Mouse (Mus musculus) MEL-GATA-1-ER (cell line): Measurements from ENCODE around the gene Pde8a.

ENCODE experiments used
- DNase-seq: peaks from one replicate; pipeline ENCODE4 v3.0.0-alpha.2; 2012; ENCODE audit warnings: low read depth; ENCODE audit errors: extremely low read depth

The Pde8a gene

DNA sequence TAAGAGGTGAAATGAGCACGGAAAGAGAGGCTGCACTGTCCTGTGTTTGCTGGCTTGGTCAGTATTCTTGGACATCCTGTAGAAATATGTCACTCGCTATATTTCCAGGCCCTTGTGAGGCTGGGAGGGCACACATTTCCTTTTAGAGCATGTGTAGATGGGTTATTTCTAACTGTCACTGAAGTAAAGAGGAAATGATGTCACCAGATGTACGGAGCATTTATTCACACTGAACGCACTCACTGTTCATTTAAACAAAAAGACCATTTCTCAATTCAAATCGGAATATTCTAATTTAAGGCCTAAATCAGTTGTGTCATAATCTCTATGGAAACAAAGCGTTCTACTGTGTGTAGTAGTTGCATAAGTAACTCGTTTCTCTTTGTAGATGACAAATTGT is 48.2 kb downstream of the Pde8a start:
- no peak for DNase-seq

DNA sequence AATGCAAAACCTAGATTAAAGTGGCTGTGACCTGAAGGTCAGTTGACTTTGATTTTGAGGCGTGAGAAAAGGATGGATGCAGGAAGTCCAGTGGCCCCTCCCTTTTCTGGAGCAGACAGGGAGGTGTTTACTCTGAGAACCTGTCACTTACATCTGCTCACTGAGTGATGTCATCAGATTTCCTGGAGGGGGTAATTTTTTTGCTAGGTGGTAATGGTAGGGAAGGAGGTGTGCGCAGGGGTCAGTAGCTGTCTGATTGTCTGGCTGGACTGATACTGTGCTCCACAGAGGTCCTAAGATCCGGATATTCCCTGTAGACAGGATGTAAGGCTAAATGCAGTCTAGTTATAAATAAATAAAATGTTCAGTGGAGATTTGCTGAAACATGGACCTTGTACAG is 59.5 kb downstream of the Pde8a start:
- no peak for DNase-seq

DNA sequence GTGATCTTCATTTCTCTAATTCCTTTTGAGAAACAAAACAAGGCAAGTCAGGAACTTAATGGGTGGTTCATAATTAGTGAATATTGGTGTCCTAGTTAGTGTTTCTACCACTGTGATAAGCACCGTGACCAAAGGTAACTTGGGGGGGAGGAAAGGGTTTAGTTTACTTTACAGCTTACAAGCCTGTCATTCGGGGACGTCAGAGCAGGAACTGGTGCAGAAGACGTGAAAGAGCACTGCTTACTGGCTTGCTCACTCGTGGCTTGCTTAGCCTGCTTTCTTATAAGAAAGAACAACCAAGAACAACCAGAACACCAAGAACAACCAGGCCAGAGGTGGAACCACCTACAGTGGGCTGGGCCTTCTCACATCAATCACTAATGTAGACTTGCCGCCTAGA is 65.6 kb downstream of the Pde8a start:
- no peak for DNase-seq

- no peak for DNase-seq
These were observed 67.8 kb downstream of the Pde8a start for GRCm38 (mm10) chr7:81281240-81281639.

- DNase-seq = no peak
These were observed 73.1 kb downstream of the Pde8a start for GRCm38 (mm10) chr7:81286456-81286855.

- DNase-seq = no peak
These were observed 73.5 kb downstream of the Pde8a start for GRCm38 (mm10) chr7:81286946-81287345.

- DNase-seq = no peak
These were observed 81.8 kb downstream of the Pde8a start for GRCm38 (mm10) chr7:81295169-81295568.

DNA sequence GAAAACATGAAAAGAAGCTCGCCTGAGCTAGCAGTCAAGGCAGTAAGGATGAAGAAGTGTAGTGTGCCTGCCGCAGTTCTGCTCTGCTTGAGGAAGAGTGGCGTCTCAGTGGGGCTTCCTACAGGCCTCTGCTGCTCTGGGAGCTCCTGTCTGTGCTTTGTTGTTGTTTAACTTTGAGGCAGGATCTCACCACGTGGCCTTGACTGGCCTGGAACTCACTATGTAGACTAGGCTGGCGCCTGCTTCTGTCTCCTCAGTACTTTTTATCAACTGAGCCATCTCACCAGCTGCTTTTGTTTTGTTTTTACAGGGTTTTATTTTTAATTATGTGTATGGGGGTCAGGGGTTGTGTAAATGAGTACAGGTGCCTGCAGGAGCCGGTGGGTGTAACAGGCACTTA is 84.8 kb downstream of the Pde8a start:
- DNase-seq = no peak

DNA sequence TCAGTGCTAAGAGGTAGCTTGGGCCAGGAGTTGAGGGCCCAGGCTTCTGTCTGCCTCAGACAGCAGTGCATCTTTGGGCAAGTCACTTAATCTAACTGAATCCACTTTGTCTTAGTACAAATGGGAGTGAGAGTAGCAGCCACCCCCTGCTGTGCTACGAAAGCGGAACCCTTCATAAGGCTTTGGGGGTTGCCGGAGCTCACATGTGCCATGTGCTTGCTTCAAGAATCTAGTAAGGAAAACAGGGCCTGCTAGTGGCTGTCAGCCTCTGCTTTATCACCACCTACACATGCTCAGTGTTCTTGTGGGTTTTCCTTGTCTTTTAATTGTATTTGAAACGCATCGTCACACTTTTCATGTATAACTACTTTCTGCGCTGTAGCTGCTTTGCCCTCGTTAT is 87.9 kb downstream of the Pde8a start:
- DNase-seq = no peak

- DNase-seq = no peak
These were observed 90.3 kb downstream of the Pde8a start for GRCm38 (mm10) chr7:81303682-81304081.

DNA sequence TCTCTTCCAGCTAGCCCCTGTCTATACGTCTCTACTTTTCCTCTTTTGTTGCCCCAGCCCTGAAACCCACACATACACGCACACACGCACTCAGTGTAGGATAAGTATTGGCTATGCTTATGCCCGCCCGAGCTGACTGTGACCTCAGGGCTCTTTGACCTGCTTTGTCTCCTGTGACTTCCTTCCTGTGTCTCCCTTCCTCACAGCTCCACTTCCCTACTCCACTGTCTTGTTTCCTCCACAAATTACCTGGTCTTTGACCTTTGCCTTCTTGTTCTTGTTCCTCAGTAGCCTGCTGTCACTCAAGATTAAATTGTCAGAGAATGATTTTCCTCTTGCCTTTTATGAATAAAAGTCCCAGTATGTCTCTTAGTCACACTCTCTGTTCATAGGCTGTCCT is 90.7 kb downstream of the Pde8a start:
- DNase-seq = no peak

DNA sequence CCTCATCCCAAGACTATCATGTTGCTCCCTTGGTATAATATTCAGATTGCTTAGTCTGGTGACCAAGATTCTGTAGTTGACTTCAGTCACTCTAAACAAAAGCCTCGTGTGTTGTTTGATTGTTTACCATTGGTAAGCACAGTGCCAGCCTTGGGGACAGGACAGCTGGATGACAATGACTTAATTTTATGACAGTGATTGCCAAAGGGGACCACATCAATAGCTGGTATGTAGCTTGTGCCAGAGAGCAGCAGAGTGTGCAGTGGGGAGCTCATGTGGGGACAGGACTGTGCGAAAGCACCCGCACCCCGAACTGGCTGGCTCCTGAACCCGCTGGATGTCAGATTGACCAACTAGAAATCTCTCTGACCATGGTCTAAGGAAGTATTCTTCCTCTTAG is 91.3 kb downstream of the Pde8a start:
- no peak for DNase-seq

- no peak for DNase-seq
These were observed 94.3 kb downstream of the Pde8a start for GRCm38 (mm10) chr7:81307735-81308134.

DNA sequence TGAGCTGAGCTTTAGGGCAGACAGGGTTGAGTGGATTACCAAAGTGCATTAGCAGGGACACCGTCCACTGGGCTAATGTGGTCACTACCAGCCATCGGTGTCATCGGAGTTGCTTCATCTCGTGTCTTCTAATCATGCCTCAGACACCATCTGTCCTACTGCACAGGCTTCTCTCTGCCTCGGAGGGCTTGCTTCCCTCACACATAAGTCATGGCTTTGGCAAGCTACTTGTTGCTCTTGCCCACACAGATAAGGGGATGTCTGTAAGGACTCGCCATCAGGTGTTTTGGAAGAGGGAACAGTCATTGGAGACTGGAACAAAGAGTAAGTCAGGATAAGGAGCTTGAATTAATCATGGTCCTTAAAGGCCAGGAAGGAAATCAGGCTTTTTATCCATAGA is 95.9 kb downstream of the Pde8a start:
- no peak for DNase-seq

GRCm38 (mm10) chr7:81311130-81311529 is 97.7 kb downstream of the Pde8a start:
- DNase-seq = no peak

DNA sequence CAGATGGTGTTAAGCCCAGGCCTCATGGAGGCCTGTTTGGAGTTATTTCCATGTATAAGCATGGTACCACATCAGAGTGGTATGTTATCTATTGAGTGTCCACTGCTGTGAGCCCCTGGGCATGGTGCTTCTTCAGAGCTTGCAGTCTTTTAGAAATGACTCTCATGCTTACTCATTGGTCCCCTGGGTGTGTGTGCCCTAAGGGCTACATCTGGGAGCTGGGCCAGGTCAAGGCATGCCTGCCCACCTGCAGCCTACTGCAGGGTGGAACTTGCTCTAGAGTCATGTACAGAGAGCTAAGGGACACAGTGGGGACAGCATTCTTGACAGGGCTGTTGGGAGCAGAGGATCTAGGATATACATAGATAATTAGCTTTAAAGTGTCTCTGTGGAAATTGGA is 98.2 kb downstream of the Pde8a start:
- DNase-seq = no peak

DNA sequence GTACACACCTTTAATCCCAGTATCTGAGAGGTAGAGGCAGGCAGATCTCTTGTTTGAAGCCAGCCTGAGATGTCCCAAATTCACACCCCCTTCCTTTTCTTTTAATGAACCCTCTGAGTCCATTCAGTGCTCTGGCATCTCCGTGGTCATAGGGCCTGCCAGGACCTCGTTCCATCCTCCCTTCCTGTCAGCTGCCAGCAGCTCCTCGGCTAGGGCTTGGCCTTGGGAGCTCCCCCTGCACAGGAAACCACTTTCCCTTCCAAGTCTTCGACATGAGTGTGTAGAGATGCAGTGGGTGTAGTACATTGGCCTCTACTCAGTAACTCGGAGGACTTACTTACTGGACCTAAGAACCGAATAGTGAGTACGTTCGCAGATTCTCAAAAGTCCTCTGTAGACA is 102.2 kb downstream of the Pde8a start:
- no peak for DNase-seq

- DNase-seq = no peak
These were observed 106.4 kb downstream of the Pde8a start for GRCm38 (mm10) chr7:81319749-81320148.

DNA sequence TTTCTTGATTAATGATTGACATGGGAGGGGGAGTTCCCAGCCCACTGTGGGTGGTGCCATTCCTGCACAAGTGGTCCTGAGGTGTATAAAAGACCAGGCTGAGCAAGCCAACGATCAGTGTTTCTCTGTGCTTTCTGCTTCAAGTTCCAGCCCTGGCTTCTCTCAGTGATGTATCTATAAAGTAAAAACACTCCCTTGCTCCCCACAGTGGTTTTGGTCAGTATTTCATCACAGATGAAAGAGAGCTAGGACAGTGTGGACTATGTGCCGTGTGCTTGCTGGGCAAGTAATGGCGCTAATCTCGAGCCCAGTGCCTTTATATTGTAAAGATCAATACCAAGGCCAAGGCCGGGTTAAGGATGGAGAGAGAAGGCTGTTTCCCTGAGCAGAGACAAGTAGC is 108.4 kb downstream of the Pde8a start:
- DNase-seq = no peak

DNA sequence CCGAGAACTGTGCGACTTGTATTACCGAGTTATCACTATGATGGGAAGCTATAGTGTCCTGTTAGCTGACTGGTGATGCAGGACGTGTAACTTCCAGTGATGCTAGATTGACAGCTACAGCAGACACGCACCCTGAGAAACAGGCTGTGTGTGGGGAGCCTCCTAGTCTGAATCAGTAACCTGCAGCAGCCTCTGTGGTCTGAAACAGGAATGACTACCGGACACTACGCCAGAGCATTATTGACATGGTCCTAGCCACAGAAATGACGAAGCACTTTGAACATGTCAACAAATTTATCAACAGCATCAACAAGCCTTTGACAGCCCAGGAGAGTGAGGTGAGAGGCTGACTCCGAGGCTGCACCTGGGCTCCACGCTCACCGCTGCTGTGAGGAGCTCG is 112.6 kb downstream of the Pde8a start:
- DNase-seq = no peak

DNA sequence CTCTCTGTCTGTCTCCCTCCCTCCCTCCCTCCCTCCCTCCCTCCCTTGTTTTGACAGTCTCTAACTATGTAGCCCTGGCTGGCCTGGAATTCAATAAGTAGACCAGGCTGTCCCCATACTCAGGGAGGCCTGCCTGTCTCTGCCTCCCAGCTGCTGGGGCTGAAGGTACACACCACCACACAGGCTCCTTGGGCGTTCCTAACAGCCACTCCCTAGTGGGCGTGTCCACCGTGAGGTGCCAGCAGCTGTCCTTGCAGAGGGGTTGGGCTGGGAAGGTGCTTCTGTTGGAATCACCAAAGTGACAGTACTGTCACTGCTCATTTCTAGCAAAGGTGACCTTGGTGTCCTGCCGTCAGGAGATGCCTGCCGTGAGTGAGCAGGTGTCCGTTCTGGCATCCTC is 113.5 kb downstream of the Pde8a start:
- no peak for DNase-seq

DNA sequence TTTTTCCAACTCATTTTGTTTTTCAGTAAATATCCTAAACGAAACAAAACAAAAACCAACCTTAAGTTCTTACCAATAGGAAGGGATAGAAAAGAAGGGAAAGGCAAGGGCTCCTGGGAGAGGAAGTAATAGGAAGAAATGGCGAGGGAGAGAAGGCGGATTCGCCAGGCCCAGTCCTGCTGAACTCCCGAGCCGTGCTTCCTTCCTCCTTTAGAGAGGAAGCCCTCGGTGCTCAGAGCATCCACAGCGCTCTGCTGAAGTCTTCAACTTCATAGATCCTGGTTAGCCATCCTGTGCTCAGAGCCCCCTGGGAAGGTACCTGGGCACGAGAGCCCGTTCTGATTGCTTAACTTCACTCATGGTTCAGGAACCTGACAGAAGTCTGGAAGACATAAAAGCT is 114.3 kb downstream of the Pde8a start:
- no peak for DNase-seq

DNA sequence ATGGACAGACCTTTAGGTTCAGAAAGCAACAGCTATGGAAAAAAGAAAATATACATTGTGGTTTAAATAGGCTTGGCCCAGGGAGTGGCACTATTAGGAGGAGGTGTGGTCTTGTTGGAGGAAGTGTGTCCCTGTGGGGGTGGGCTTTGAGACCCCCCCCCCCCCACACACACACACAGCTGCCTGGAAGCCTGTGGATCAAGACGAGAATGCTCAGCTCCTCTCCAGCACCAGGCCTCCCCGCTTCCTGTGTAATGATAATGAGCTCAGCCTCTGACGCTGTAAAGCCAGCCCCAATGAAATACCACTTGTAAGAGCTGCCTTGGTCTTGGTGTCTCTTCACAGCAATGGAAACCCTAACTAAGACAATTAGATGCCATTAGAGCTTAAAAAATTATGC is 117.4 kb downstream of the Pde8a start:
- no peak for DNase-seq

DNA sequence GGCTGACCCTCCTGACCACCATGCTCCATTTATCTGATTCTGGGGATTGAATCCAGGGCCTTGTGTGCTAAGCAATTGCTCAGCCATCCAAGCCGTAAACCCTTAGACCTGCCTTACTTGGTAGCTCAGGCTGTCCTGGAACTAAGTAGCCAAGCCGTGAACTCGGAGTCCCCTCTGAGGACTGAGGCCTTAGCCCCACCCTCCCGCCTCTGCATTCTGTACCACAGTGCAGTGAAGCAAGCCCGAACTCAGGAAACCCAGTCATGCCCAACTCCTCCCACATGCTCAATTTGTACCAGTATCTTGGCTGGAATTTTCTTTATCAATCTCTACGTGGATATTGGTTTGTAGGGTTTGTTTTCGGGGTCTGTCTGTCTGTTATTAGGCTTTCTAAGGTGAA is 118.5 kb downstream of the Pde8a start:
- no peak for DNase-seq
